Mouse (Mus musculus) G1E (cell line): Measurements from ENCODE around the gene Gm28048. TPM values are rescaled to one million over a fixed set of nuclear protein-coding genes. Genes with fewer than 3 reads are reported as not detected.

ENCODE experiments used
- ATAC-seq: 2 replicates; pipeline ENCODE4 v1.8.0; 2016; ENCODE audit warnings: mild to moderate bottlenecking; ENCODE audit not compliant: insufficient number of reproducible peaks, poor library complexity, low FRiP score, severe bottlenecking; ENCODE audit errors: extremely low read depth
- DNase-seq: peaks from one replicate; pipeline ENCODE4 v3.0.0; 2012; ENCODE audit warnings: low spot score
- H3K27me3 ChIP-seq: 2 replicates; pipeline ENCODE4 v1.6.1; 2012; ENCODE audit warnings: mild to moderate bottlenecking, low read length, inconsistent platforms; ENCODE audit not compliant: insufficient read depth
- H3K36me3 ChIP-seq: replicated peaks from 2 replicates; pipeline ENCODE3; 2012; ENCODE audit warnings: mild to moderate bottlenecking, inconsistent platforms
- H3K4me1 ChIP-seq: 2 replicates; pipeline ENCODE4 v1.6.1; 2012; ENCODE audit warnings: low read depth, low read length, inconsistent platforms, mixed read lengths; ENCODE audit not compliant: insufficient read depth
- H3K4me3 ChIP-seq: 2 replicates; pipeline ENCODE4 v1.5.1; 2012; ENCODE audit warnings: low read depth, mild to moderate bottlenecking, inconsistent platforms, low read length, moderate library complexity, mixed read lengths
- H3K9me3 ChIP-seq: replicated peaks from 2 replicates; pipeline ENCODE4 v1.6.1; 2012; ENCODE audit warnings: inconsistent platforms
- CTCF ChIP-seq: IDR thresholded peaks from 2 replicates; pipeline ENCODE4 v1.5.1; 2012; ENCODE audit warnings: low read depth, low read length, inconsistent platforms, mixed read lengths
- GATA1 ChIP-seq: IDR thresholded peaks from 2 replicates; pipeline ENCODE4 v1.6.1; 2012; ENCODE audit warnings: borderline replicate concordance, low read length, inconsistent platforms, mixed read lengths
- GATA2 ChIP-seq: IDR thresholded peaks from 2 replicates; pipeline ENCODE4 v1.6.1; 2012; ENCODE audit warnings: low read depth, low read length, inconsistent platforms, borderline replicate concordance
- POLR2AphosphoS5 ChIP-seq: IDR thresholded peaks from 2 replicates; pipeline ENCODE4 v1.6.1; 2012; ENCODE audit warnings: low read depth, low read length, inconsistent platforms; ENCODE audit not compliant: insufficient replicate concordance
- TAL1 ChIP-seq: conservative IDR thresholded peaks from 2 replicates; pipeline ENCODE4 v1.6.1; 2012; ENCODE audit warnings: low read depth, low read length, inconsistent platforms, mixed read lengths
- polyA plus RNA-seq: library from polyadenylated mRNA; stranded (reverse); fragments of >175 nt; gene quantifications from 2 replicates; pipeline ENCODE4 v1.2.3, GENCODE M21; 2012
- total RNA-seq, 2 experiments: library from RNA; stranded (forward) in 1 of 2; stranded (reverse) in 1 of 2; fragments of 200-1000 nt in 1 of 2; fragments of >200 nt in 1 of 2; fragmentation: Nextera tagmentation in 1 of 2; gene quantifications; 2 replicates each; pipeline ENCODE4 v1.2.3; 2014 to 2017

The Gm28048 gene
- total and polyA plus RNA-seq, 3 experiments, result 30.9 to 37.9 TPM; not detected in 1

- H3K4me1 ChIP-seq, result peaks cover 30% of the 10 kb centered on the region
Observed at GRCm38 (mm10) chr11:22928586-22929169, 53.2 kb downstream of the Gm28048 start.

GRCm38 (mm10) chr11:22923606-22924005 lies 58.3 kb downstream of the Gm28048 start:
- H3K27me3 ChIP-seq, result no peaks in the 10 kb centered on the region
- DNase-seq (no peak), ATAC-seq (no peak)
- no peak overlapping the region for H3K4me3 ChIP-seq
- no peaks in the 10 kb centered on the region for H3K9me3 ChIP-seq
- no peak for TF ChIP-seq TAL1
- TF ChIP-seq CTCF, result no peak
- H3K36me3 ChIP-seq, result peaks cover 16% of the 10 kb centered on the region
- peaks cover 2% of the 10 kb centered on the region; the same call in 1 of the 2 replicates for H3K4me1 ChIP-seq

More at GRCm38 (mm10) chr11:22928586-22929169, 53.2 kb downstream of the Gm28048 start:
- no peak for TF ChIP-seq CTCF
- no peak for TF ChIP-seq TAL1
- ATAC-seq (no peak), DNase-seq (no peak)
- no peaks in the 10 kb centered on the region for H3K27me3 ChIP-seq
- H3K9me3 ChIP-seq, result no peaks in the 10 kb centered on the region
- no peak overlapping the region for H3K4me3 ChIP-seq
- peaks cover 28% of the 10 kb centered on the region for H3K36me3 ChIP-seq

- ATAC-seq (no peak), DNase-seq (no peak)
- peaks cover 15% of the 10 kb centered on the region for H3K36me3 ChIP-seq
- H3K9me3 ChIP-seq, result no peaks in the 10 kb centered on the region
- H3K4me1 ChIP-seq, result peaks cover 2% of the 10 kb centered on the region; the same call in 1 of the 2 replicates
- TF ChIP-seq GATA1, result no peak
- no peak for TF ChIP-seq GATA2
- no peak for TF ChIP-seq TAL1
- no peak for TF ChIP-seq CTCF
- no peak for TF ChIP-seq POLR2AphosphoS5
- no peak overlapping the region for H3K4me3 ChIP-seq
- H3K27me3 ChIP-seq, result no peaks in the 10 kb centered on the region
Observed at GRCm38 (mm10) chr11:22922546-22922945, 59.3 kb downstream of the Gm28048 start.

- DNase-seq (no peak), ATAC-seq (no peak)
- TF ChIP-seq POLR2AphosphoS5 (no peak), GATA1 (no peak), CTCF (no peak), TAL1 (no peak)
- Histone ChIP-seq H3K4me3 (no peak overlapping the region), H3K4me1 (peaks cover 2% of the 10 kb centered on the region; the same call in 1 of the 2 replicates), H3K9me3 (no peaks in the 10 kb centered on the region), H3K27me3 (no peaks in the 10 kb centered on the region), H3K36me3 (peaks cover 18% of the 10 kb centered on the region)
Observed at GRCm38 (mm10) chr11:22919336-22919735, 62.6 kb downstream of the Gm28048 start.

GRCm38 (mm10) chr11:22917786-22918185 lies 64.1 kb downstream of the Gm28048 start:
- TF ChIP-seq GATA2, result no peak
- no peak for TF ChIP-seq CTCF
- no peak for TF ChIP-seq TAL1
- TF ChIP-seq GATA1, result no peak
- no peak for TF ChIP-seq POLR2AphosphoS5
- peaks cover 25% of the 10 kb centered on the region for H3K36me3 ChIP-seq
- no peak overlapping the region for H3K4me3 ChIP-seq
- ATAC-seq, result no peak
- peaks cover 9% of the 10 kb centered on the region for H3K4me1 ChIP-seq
- DNase-seq, result no peak
- H3K27me3 ChIP-seq, result no peaks in the 10 kb centered on the region
- H3K9me3 ChIP-seq, result no peaks in the 10 kb centered on the region

GRCm38 (mm10) chr11:22913744-22914143 lies 68.1 kb downstream of the Gm28048 start:
- Histone ChIP-seq H3K4me1 (peaks cover 7% of the 10 kb centered on the region), H3K9me3 (no peaks in the 10 kb centered on the region), H3K36me3 (peaks cover 27% of the 10 kb centered on the region), H3K4me3 (no peak overlapping the region), H3K27me3 (no peaks in the 10 kb centered on the region)
- ATAC-seq (peak; percentile 22; the same call in 1 of the 2 replicates), DNase-seq (no peak)
- TF ChIP-seq GATA1 (no peak), GATA2 (no peak), TAL1 (no peak; the same call in 1 of the 2 replicates), POLR2AphosphoS5 (no peak), CTCF (no peak)
